Mouse (Mus musculus) liver, adult (tissue): ENCODE data around the gene Klhl29.

ENCODE experiments used
- GATA4 ChIP-seq: IDR thresholded peaks from 2 replicates; pipeline ENCODE4 v1.6.1; 2014; ENCODE audit warnings: mild to moderate bottlenecking, low read length; ENCODE audit not compliant: insufficient replicate concordance

Gene Klhl29

GRCm38 (mm10) chr12:5279873-5280272, 95.6 kb downstream of the Klhl29 start:
- no peak for TF ChIP-seq GATA4

DNA sequence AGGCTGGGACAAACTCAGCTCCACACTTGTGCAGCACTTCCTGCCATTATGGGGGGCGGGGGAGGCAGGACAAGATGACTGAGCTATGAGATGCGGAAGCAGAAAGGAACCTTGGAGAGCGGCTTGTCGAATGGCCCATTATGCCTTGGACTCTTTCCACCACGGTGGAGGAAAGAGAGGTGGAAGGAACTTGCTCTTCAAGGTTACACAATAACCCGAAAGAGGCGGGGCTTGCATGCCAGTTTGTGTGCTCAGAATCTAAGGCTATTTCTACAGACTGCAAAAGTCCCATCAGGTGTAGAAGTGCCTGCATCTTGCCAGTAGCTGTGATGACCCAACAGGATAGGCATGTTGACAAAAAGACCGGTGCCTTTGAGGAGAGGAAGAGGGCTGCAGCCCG, 98.5 kb downstream of the Klhl29 start:
- no peak for TF ChIP-seq GATA4

DNA sequence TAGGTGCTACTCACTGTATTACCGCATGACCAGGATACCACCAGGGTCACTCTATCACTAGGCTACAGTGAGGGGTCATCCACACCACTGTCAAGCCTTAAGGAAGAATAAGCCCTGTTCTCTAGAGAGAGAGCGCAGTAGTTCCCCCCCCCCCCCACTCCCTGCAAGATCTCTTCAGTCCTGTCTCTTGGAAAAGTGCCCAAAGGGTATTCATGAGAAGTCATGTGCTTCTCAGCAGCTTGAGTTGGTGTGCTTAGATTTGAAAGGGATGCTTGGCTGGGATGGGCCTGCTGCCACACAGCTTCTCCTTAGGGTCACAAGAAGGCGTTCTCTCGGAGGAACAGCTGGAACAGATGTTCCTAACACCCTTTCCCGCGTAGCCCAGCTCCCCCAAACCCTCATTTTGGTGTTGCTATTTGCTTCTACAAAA, 100.0 kb downstream of the Klhl29 start:
- no peak for TF ChIP-seq GATA4

- TF ChIP-seq GATA4: no peak
Measured at GRCm38 (mm10) chr12:5274519-5274944, 101.0 kb downstream of the Klhl29 start.

DNA sequence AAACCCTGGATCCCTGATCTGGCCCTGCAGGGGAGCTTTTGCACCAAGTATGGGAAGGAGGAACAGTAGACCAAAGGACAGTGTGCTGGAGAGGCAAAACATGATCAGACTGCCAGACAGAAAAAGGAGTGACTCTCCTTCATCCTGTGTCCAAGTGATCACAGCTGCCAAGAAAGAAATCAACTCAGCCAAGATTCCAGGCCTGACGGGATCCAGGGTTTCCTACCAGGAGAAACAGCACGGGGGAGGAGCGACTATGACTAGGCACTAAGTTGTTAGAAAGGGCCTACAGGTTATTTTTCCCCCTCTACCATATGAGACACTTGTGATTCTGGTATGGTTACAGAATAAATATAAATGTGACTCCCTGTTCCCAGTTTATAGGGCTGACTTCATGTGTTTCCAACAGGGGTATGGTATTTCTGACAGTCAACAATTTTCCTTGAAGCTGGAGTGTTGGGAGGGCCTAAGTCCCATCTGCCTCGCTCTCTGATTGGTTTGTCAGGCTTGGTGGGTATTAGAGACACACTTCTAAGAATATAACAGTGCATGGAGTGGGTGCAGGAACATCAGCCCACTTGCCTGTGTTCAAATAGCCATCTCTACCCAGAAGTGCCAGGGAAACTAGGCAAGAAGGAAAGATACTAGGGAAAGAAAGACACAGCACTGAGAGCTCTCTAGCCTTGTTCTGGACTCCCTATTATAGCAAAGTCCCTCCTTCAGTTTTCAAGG, 102.0 kb downstream of the Klhl29 start:
- TF ChIP-seq GATA4: no peak

- no peak for TF ChIP-seq GATA4
Measured at GRCm38 (mm10) chr12:5270527-5270926, 105.0 kb downstream of the Klhl29 start.

- no peak for TF ChIP-seq GATA4
Measured at GRCm38 (mm10) chr12:5269936-5270335, 105.5 kb downstream of the Klhl29 start.

DNA sequence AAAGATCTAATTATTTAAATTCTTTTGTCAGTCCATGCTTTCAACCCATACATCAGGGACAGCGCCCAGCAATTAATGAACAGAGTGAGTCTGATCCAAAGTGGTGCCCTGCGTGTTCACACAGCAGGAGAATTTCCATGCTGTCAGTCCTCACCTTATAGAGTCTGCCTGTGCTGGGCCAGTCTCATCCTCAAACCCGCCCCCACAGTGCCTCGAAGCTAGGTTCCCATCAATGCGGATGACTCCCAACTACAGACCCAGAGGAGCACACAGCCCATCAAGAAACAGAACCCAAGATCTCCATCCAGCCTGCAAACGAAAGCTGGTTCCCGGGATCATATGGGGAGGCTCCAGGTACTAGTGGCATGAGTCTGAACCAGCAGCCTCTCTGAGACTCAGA, 106.4 kb downstream of the Klhl29 start:
- TF ChIP-seq GATA4: no peak

GRCm38 (mm10) chr12:5268188-5268612, 107.3 kb downstream of the Klhl29 start:
- no peak for TF ChIP-seq GATA4

DNA sequence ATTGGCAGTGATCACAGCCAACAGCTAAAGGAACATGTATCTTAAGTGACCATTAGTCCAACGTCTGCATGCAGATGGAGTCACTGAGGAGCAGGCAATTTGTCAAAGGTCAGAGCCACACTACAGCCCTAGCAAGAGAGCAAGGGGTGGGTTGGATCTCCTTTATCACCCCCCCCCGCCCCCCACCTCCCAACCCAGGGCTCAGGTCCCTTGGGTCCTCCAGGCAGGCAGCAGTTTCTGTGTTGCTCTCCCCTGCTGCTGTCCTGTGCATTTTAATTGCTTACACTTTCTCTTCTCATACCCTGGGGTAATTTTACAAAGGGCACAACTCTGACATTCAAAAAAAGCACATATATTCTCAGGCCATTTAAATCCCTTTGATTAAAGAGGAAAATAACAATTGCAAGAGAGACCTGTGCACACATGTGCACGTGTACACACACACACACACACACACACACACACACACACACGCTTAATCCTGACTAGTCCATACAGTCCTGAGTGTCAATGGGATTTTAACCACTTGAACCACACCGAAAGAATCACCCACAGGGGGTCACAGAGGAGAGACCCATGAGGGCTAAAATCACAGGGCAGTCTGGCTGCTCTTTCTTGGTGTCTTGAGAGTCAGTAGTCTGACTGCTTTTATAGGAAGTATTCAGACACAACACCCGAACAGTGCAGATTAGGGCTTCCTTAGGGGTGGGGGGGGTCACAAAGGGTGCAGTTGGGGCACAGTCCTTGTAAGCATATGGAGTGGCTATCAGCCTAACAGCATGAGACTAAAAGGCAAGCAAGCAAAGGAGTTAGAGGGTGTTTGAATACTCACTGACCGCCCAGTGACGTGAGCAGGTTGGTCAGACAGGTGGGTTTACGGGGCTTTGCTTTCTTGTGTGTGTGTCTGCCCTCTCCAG, 108.0 kb downstream of the Klhl29 start:
- no peak for TF ChIP-seq GATA4

- TF ChIP-seq GATA4: no peak
Measured at GRCm38 (mm10) chr12:5266773-5267172, 108.7 kb downstream of the Klhl29 start.

DNA sequence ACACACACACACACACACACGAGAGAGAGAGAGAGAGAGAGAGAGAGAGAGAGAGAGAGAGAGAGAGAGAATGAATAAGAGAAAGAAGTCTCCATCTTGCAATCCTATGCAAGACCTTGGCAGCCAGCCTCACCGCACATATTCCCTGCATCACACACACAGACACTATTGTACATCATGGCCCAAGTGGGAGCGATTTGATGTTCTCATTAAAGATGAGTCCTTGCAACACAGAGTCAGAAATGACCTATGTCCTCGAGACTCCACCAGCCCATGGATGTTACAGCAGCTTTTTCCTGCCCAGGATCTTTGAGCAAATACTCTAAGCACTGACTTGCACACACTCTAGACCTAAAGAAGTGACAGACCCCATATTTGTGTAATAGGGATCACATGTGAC, 114.0 kb downstream of the Klhl29 start:
- no peak for TF ChIP-seq GATA4

- no peak for TF ChIP-seq GATA4
Measured at GRCm38 (mm10) chr12:5258779-5259178, 116.7 kb downstream of the Klhl29 start.

DNA sequence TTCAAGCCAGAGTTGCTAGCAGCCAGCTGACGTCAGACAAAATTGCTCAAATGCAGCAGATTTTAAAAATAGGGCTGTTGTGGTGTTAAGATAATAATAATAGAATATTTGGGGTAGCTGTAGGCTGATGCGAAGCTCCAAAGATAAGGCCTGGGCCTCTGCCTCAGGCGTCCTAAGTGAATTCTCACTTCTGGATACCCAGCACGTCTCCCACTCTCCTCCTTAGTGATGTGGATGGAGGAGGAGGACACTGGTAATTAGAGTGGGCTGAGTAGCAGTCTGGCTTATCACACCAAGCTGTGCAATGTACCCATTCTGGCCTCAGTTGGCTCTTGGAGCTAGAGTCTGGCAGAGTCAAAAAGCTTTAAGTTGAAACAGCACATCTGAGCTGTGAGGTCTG, 118.3 kb downstream of the Klhl29 start:
- TF ChIP-seq GATA4: no peak

DNA sequence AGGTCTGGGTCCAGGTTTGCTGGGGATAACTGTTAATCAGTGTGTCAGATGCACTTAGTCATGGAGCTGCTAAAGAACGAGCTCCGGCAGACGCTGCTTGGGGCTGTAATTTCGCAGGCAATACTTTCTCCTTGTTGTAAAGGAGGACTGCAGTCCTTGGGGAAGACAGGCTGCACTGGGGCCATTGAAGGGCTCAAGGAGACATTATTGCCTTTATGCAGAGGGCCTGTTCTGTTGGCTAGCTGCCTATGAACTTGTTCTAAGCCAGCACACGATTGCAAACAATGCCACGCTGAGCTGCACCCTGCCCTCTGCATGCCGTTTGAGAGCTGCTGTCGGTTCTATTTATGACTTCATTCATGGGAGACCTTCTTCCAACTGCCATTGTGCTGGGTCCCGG, 120.4 kb downstream of the Klhl29 start:
- TF ChIP-seq GATA4: no peak

- no peak for TF ChIP-seq GATA4
Measured at GRCm38 (mm10) chr12:5254246-5254982, 121.1 kb downstream of the Klhl29 start.
